Mouse (Mus musculus) left cerebral cortex, adult 2 months (tissue): ENCODE results near the gene Cetn4. TPM values are rescaled to one million over a fixed set of nuclear protein-coding genes. Genes with fewer than 3 reads are reported as not detected.

Source experiments
- DNase-seq, 2 experiments: peaks; one replicate each; pipeline ENCODE4 v3.0.0; 2021 to 2022; ENCODE audit warnings: low spot score in 2 of 2, mixed read lengths in 1 of 2; ENCODE audit errors: extremely low spot score in 1 of 2
- H3K27ac ChIP-seq: fragments of 200-600 bp; 2 replicates; pipeline ENCODE4 v1.8.1; 2022
- H3K4me3 ChIP-seq: fragments of 200-600 bp; 2 replicates; pipeline ENCODE4 v1.8.1; 2022
- CTCF ChIP-seq: fragments of 200-600 bp; IDR thresholded peaks from 2 replicates; pipeline ENCODE4 v1.8.1; 2022; ENCODE audit warnings: antibody characterized with exemption, mild to moderate bottlenecking, moderate library complexity
- intact Hi-C: fragments of 180-260 bp; cut with DNase I; formaldehyde crosslinking; loops from one replicate; pipeline ENCODE4 v1.15.1; 2025
- total RNA-seq, 2 experiments: library from RNA; stranded (reverse); gene quantifications; 2 replicates each; pipeline ENCODE4 v1.2.3; 2021

Gene Cetn4
- total RNA-seq, 2 experiments from 2014 or later = 9.3 to 11.6 TPM

DNA sequence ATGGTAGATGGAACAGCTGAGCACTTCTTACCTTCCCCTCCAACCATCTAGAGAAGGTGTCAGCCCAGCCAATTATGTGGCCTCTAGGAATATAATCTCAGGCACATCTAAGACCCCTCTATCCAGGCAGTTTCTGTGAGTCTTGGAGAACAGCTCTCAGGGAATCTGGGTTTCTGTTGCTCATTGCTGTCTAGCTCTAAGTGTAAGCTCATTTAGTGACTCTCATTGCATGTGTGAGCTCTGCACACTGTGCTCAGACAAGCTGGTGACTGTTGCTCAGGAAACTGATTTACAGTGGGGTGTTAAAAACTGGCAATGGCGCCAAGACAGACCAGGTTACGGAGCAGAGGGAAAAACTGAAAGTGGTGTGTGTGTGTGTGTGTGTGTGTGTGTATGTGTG, 20.6 kb downstream of the Cetn4 start:
- no peak for DNase-seq
- TF ChIP-seq CTCF = no peak
- Histone ChIP-seq H3K27ac (no peak overlapping the region), H3K4me3 (no peak overlapping the region)
- intact Hi-C loops = no loop called here

DNA sequence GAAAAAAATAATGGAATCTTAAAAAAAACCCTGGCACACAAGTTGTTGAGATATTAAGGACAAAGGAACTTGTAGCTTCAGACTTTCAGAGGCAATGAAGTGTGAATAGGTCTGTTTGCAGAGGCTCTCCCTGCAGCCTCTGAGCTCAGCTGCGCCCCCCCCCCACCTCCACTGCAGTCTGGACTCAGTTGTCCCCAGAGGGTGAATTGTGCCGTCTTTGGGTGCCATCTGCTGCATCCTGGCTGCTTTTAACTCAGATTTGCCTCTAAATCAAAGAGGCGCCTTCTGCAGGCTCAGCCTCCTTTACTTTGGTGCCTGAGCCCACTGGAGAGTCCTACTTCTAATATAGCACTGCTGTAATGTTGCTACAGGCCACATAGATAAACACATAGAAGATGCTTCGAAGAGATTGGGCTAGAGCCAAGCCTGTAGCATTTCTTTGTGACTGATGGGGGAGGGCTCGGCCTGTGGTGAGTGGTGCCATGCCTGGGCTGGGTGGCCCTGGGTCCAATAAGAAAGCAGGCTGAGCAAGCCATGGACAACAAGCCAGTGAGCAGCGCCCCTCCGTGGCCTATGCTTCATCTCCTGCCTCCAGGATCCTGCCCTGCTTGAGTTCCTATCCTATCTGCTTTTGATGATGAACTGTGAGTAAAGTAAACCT, 21.5 kb downstream of the Cetn4 start:
- no peak for TF ChIP-seq CTCF
- intact Hi-C loops = no loop called here
- no peak for DNase-seq
- Histone ChIP-seq H3K27ac (no peak overlapping the region), H3K4me3 (no peak overlapping the region)

DNA sequence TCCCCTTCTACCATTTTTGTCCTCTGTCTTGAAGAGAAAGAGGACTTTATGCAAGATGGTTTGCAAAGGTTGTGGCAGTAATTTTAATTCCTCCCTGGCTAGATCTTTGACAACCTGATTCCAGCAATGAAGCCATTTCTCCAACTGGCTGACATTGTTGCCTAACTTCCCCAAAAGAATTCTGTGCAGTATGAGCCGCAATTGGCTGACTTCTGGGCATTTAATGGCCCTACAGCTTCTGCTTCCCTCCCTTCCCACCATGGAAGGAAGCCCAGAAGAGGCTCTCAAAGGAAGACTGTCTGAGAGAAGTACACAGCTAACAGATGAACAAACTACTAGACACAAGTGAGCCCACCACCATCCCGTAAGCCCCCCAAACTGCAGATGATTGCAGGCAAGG, 23.3 kb downstream of the Cetn4 start:
- no peak for TF ChIP-seq CTCF
- intact Hi-C loops = no loop called here
- no peak overlapping the region for H3K27ac ChIP-seq
- no peak for DNase-seq
- H3K4me3 ChIP-seq = no peak overlapping the region

DNA sequence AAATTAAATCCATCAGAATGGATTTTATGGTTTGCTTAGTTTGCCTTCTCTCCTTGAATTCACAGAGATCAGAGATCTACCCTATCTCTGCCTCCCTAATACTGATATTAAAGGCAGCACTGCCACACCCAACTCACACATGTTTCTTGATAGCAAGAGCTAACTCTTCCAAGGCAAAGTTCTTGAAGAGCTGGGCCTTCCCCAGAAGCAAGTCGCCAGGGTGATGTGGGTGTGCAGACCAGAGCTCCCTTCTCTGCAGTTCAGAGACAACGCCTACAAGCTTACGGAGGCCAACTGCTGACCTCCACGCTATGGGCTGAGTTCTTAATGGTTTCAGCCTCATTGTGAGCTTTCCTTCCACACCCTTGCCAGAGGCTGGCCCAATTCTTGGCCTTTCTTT, 29.3 kb downstream of the Cetn4 start:
- Histone ChIP-seq H3K4me3 (no peak overlapping the region), H3K27ac (no peak overlapping the region)
- intact Hi-C loops = no loop called here
- DNase-seq = no peak
- no peak for TF ChIP-seq CTCF

DNA sequence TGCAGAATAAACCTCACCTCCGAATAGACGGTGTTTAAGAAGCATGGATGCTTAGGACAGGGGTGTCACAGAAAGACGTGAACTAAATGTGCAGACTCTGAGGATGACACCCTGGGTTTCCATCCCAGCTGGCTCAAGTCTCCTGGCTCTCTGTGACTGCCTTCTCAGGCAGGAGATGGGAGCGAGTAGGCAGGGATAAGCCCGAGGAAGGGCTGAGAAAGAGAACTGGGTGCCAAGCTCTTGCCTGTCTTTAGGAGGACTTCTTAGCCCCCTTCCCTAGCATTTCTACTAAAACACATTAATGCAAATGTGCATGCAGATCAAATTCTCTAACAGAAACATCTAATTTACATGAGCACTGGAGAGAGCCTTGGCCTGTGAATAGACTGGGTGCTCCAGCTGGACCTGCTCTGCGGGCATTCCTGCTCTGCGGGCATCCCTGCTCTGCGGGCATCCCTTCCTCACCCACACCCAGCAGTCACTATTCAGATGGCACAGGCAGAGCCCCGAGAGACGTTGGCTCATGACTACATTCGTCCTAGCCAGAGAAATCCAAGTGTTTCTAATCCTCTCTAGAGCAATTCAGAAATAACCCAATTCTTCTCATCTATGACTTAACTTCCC, 30.1 kb downstream of the Cetn4 start:
- Histone ChIP-seq H3K4me3 (no peak overlapping the region), H3K27ac (no peak overlapping the region)
- intact Hi-C loops = no loop called here
- TF ChIP-seq CTCF = no peak
- no peak for DNase-seq

DNA sequence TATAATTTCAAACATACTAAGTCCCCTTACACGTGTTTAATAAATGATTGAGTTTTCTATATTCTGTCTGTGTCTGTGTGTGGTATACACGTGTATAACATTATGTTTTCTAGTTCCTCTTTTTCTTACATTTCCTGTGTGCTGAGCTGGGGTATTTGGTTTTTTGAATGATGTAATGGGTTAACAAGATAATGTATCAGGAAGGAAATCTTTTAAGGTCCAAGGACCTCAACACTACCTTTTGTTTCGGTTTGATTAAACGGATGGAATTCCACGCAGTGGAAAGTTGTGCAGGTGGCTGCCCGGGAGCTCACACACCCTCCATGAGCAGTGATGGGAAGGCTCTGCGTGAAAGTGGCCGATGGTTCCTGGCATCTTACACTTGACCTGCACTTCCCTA, 31.6 kb downstream of the Cetn4 start:
- no peak for DNase-seq
- Histone ChIP-seq H3K27ac (no peak overlapping the region), H3K4me3 (no peak overlapping the region)
- no peak for TF ChIP-seq CTCF
- intact Hi-C loops = no loop called here

DNA sequence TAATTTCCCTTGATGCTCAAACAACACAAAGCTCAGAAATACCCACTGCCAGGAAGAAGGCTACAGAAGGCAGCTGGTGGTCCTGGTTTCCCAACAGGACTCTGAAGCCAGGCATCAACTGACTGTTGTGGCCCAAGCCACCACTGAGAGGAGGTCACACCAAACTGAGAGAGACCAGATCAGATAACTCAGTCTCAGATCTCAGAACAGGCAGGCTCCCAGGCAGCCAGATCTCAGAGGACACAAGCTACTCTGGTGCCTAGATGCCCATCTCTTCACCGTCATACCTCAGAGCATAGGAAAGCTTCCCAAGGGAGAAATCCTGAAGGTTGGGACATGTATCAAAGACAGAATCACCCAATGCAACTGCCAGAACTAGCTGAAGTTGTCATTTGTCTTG, 32.3 kb downstream of the Cetn4 start:
- TF ChIP-seq CTCF = no peak
- Histone ChIP-seq H3K4me3 (no peak overlapping the region), H3K27ac (no peak overlapping the region)
- intact Hi-C loops = no loop called here
- no peak for DNase-seq

DNA sequence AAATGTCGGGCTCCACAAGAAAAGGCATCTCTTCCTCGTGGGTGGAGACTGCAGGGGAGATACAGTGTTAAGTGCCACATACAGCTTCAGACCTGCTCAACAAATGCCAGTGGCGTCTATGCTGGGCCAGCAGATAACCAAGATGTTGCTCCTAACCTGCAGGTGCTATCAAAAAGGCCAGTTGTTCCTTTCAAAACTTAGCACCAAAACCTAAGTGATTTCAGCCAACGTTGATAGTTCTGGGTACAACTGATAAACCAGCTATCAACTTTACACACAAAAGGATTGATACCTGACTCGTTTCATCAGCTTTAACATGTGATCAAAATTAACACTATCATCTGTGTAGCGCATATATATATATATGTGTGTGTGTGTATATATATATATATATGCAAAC, 37.8 kb downstream of the Cetn4 start:
- DNase-seq = no peak
- Histone ChIP-seq H3K4me3 (no peak overlapping the region), H3K27ac (no peak overlapping the region)
- no peak for TF ChIP-seq CTCF
- intact Hi-C loops = no loop called here

DNA sequence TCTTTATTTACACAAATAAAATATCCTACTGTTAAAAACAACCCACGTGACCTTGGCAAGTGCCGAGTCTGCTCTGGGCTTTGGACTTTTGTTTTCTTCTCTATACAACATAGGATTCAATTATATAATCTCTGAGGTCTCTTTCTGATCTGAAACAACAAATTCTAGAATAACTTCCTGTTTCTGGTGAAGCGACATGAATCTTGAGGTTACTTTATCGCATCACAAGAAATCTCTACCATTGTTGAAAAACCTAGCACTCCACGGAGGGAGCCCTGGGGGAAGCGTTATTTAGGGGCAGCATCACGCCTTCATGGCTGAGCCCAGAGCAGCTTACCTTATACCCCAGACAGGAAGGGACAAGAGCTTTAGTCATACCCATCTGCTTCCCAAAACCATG, 39.4 kb downstream of the Cetn4 start:
- intact Hi-C loops = no loop called here
- DNase-seq = no peak
- Histone ChIP-seq H3K4me3 (no peak overlapping the region), H3K27ac (no peak overlapping the region)
- TF ChIP-seq CTCF = no peak

DNA sequence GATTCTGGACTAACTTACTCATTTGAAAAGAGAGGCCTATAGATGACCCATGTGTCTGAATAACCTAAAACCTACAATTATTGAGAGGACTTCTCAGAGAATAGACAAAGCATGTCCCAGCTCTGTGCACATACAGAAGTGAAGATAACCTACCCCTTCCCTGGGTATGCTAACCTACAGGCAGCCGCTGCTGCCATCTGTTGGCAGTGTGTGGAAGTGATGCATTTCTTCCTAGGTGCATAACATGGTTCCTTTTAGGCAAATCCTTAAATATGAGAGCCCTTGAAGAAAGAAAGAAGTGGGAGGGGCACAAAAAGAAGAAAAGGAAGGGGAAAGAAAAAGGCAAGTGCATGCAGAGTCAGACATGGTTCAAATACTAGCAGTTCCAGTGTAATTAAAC, 41.3 kb downstream of the Cetn4 start:
- Histone ChIP-seq H3K4me3 (no peak overlapping the region), H3K27ac (no peak overlapping the region)
- peak; percentile 54 to 69 for DNase-seq
- intact Hi-C loops = loop anchor here (1.0 to 2.0 kb wide), 2 partner anchors 52 to 144 kb away; no protein-coding TSS in a partner anchor
- TF ChIP-seq CTCF = peak; percentile 96

DNA sequence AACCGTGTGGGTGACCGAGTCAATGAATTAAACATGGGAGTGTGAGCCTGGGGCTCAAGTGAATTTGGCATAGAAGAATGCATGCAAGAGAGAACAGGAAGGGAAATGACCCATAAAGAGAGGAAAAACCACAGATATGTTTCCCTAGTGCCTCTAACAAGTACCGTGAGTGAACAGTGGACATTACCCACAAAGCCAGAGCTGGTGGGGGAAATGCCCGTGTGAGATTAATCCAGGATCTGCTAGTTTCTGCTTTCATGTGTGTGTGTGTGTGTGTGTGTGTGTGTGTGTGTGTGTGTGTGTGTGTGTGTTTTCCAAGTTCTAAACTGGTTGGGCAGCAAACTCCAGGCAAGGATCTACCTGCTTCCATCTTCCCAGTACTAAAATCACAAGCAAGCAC, 42.6 kb downstream of the Cetn4 start:
- no peak for TF ChIP-seq CTCF
- Histone ChIP-seq H3K27ac (no peak overlapping the region), H3K4me3 (no peak overlapping the region)
- intact Hi-C loops = loop anchor here (2.0 kb wide), 1 partner anchor 145 kb away; no protein-coding TSS in a partner anchor
- no peak for DNase-seq

DNA sequence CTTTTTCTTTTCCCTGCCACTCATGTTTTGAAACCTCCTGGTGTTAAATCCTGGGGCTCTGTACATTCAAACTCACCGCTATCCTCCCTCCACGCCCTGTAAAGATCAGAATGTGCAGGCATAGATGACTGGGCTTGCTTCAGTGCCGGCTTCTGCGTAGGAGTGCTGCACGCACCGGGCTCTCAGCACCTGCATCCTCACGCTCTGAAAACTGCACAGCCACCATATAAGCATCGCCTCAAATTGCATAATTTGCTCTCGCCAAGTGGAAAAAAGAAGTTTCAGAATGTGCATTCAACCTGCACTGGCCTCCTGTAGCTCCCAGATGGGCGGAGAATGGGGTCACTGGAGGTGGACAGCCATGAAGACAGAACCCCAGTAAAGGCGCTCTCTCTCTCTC, 44.2 kb downstream of the Cetn4 start:
- Histone ChIP-seq H3K27ac (no peak overlapping the region), H3K4me3 (no peak overlapping the region)
- DNase-seq = peak in 1 of 2 experiments; percentile 28
- intact Hi-C loops = no loop called here
- no peak for TF ChIP-seq CTCF
